Mouse (Mus musculus) CH12.LX (cell line): Measurements from ENCODE around the gene Rbpjl.

ENCODE experiments used
- CTCF ChIP-seq, 2 experiments: IDR thresholded peaks in 1 of 2; conservative IDR thresholded peaks in 1 of 2; 2 replicates each; pipeline ENCODE4 v1.5.1; 2011 to 2012; ENCODE audit warnings: low read depth in 2 of 2, low read length in 2 of 2, improper control_type of control experiment in 1 of 2, inconsistent platforms in 1 of 2, mild to moderate bottlenecking in 1 of 2, moderate library complexity in 1 of 2
- GABPA ChIP-seq: IDR thresholded peaks from 2 replicates; pipeline ENCODE4 v1.6.1; 2012; ENCODE audit warnings: low read depth, low read length, improper control_type of control experiment, inconsistent platforms; ENCODE audit not compliant: insufficient replicate concordance
- HCFC1 ChIP-seq: IDR thresholded peaks from 2 replicates; pipeline ENCODE4 v1.6.1; 2012; ENCODE audit warnings: low read depth, mild to moderate bottlenecking, inconsistent platforms, low read length, improper control_type of control experiment
- MAFK ChIP-seq: IDR thresholded peaks from 2 replicates; pipeline ENCODE4 v1.6.1; 2011; ENCODE audit warnings: low read length, improper control_type of control experiment; ENCODE audit not compliant: insufficient replicate concordance
- MAX ChIP-seq: IDR thresholded peaks from 2 replicates; pipeline ENCODE4 v1.6.1; 2011; ENCODE audit warnings: low read length, improper control_type of control experiment
- POLR2A ChIP-seq: IDR thresholded peaks from 2 replicates; pipeline ENCODE4 v1.6.1; 2011; ENCODE audit warnings: low read depth, mild to moderate bottlenecking, improper control_type of control experiment, low read length
- POLR2AphosphoS2 ChIP-seq: IDR thresholded peaks from 2 replicates; pipeline ENCODE4 v1.6.1; 2011; ENCODE audit warnings: low read depth, low read length, improper control_type of control experiment
- SMC3 ChIP-seq: IDR thresholded peaks from 2 replicates; pipeline ENCODE4 v1.6.1; 2011; ENCODE audit warnings: low read depth, low read length, improper control_type of control experiment
- USF1 ChIP-seq: IDR thresholded peaks from 2 replicates; pipeline ENCODE4 v1.6.1; 2014; ENCODE audit warnings: low read depth, mild to moderate bottlenecking, inconsistent platforms, low read length, improper control_type of control experiment
- USF2 ChIP-seq: conservative IDR thresholded peaks from 2 replicates; pipeline ENCODE4 v1.6.1; 2011; ENCODE audit warnings: low read depth, low read length, improper control_type of control experiment
- ZNF384 ChIP-seq: IDR thresholded peaks from 2 replicates; pipeline ENCODE4 v1.6.1; 2012; ENCODE audit warnings: low read depth, low read length, improper control_type of control experiment, inconsistent platforms

- no peak for TF ChIP-seq MAFK
- no peak for TF ChIP-seq USF1
- TF ChIP-seq ZNF384 = no peak
- TF ChIP-seq POLR2A = no peak
- TF ChIP-seq POLR2AphosphoS2 = no peak
- no peak for TF ChIP-seq GABPA
- no peak for TF ChIP-seq SMC3
- no peak for TF ChIP-seq HCFC1
- no peak for TF ChIP-seq USF2
- TF ChIP-seq MAX = no peak
- no peak for TF ChIP-seq CTCF (conservative IDR thresholded peaks at IDR 0.05 in 1 of 2, IDR thresholded peaks at IDR 0.05 in 1 of 2; ENCODE audit: low read depth in 2 of 2, low read length in 2 of 2)
These were observed 22.5 kb downstream of the Rbpjl start for GRCm38 (mm10) chr2:164425401-164425800.
